Mouse (Mus musculus): ENCODE data around the gene Zbtb45. TPM values are rescaled to one million over a fixed set of nuclear protein-coding genes. Genes with fewer than 3 reads are reported as not detected.

Zbtb45 gene
- polyA plus RNA-seq, 1 experiment from 2014 or later, result 20.7 TPM

DNA sequence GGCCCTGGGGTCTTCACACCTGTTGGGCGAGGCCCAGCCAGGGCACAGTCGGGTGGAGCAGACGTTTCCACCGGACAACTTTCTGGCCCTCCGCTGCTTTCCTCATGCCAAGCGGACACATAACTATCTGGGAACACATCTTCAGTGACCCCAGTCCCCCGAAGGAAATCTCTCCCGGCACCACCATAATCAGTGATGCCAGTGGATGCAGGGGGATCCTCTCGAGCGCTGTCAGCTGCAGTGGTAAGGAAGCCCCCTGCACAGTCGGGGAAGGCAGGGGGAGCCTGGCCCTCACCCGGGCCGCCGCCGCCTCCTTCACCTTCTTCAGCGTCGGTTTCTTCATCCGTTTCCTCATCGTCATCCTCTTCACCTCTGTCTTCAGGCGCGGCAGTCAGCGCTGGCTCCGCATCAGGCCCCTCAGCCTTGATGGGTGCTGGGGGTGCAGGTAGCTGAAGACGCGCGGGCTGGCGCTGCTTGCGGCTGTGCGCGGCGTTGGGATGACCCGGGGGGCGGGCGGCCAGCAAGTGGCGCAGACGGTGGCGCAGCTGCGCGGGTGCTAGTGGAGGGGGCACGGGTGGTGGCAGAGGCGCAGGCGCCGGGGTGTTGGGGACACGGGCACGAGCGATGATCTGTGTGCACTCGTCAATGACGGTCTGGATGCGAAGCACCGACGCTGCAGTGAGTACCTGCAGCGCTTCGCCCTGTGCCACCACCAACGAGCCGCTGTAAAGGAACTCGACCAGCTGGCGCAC lies 2.3 kb downstream of the Zbtb45 start:
- H3K9ac ChIP-seq, result 0 out of 2 replicates have a peak overlapping the region, but pooled peaks have one; percentile 14
- peaks cover 20% of the 10 kb centered on the region for H3K36me3 ChIP-seq
- H3K4me3 ChIP-seq (replicated peaks), result no peak overlapping the region
- 0 out of 2 replicates have a peak, but pooled peaks cover 16% of the 10 kb centered on the region for H3K4me1 ChIP-seq (replicated peaks)
- WGBS, result 57% methylated on average over 57 of the region's 57 CpGs
- no peak overlapping the region for H3K4me2 ChIP-seq (replicated peaks)
- H3K27me3 ChIP-seq (replicated peaks), result no peaks in the 10 kb centered on the region
- no peak for ATAC-seq
- no peak overlapping the region for H3K27ac ChIP-seq
- no peaks in the 10 kb centered on the region for H3K9me3 ChIP-seq

- H3K4me1 ChIP-seq (replicated peaks), result 0 out of 2 replicates have a peak, but pooled peaks cover 16% of the 10 kb centered on the region
- 85% methylated on average over 10 of the region's 10 CpGs for WGBS
- H3K4me3 ChIP-seq (replicated peaks), result no peak overlapping the region
- H3K9me3 ChIP-seq, result no peaks in the 10 kb centered on the region
- no peak overlapping the region for H3K4me2 ChIP-seq (replicated peaks)
- no peak overlapping the region for H3K9ac ChIP-seq
- no peak overlapping the region for H3K27ac ChIP-seq
- H3K36me3 ChIP-seq, result peaks cover 20% of the 10 kb centered on the region
- H3K27me3 ChIP-seq (replicated peaks), result no peaks in the 10 kb centered on the region
- no peak for ATAC-seq
Observed at GRCm38 (mm10) chr7:13006531-13006930, 3.3 kb downstream of the Zbtb45 start.

- H3K36me3 ChIP-seq, result peaks cover 20% of the 10 kb centered on the region
- 88% methylated on average over 17 of the region's 17 CpGs for WGBS
- no peak overlapping the region for H3K9ac ChIP-seq
- ATAC-seq, result no peak
- H3K27ac ChIP-seq, result no peak overlapping the region
- H3K4me3 ChIP-seq (replicated peaks), result no peak overlapping the region
- H3K9me3 ChIP-seq, result no peaks in the 10 kb centered on the region
- H3K4me2 ChIP-seq (replicated peaks), result no peak overlapping the region
- H3K27me3 ChIP-seq (replicated peaks), result no peaks in the 10 kb centered on the region
- 0 out of 2 replicates have a peak, but pooled peaks cover 16% of the 10 kb centered on the region for H3K4me1 ChIP-seq (replicated peaks)
Observed at GRCm38 (mm10) chr7:13006011-13006410, 3.8 kb downstream of the Zbtb45 start.

GRCm38 (mm10) chr7:13003380-13003779 lies 6.5 kb downstream of the Zbtb45 start:
- H3K9me3 ChIP-seq, result no peaks in the 10 kb centered on the region
- ATAC-seq, result no peak

DNA sequence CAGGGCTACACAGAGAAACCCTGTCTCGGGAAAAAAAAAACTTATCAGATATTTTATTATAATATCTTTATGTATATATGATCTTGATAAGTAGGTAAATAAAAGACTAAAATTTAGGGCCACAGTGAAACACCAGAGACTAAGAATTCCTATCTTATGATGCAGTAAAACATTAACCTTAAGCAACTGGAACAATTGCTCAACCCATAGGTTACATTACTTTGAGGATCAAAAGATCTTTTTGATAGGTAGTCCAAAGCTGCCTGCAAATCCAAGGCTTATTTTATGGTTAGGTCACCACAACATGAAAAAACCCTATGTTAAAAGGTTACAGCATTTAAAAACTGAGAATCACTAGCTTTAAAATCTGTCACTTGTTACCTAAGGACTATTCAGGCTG lies 8.2 kb downstream of the Zbtb45 start:
- no peak overlapping the region for H3K9ac ChIP-seq
- 45% methylated on average over 1 of the region's 1 CpGs for WGBS
- H3K36me3 ChIP-seq, result peaks cover 9% of the 10 kb centered on the region; the same call in 1 of the 2 replicates
- no peak overlapping the region for H3K4me3 ChIP-seq (replicated peaks)
- no peaks in the 10 kb centered on the region for H3K4me1 ChIP-seq (replicated peaks)
- H3K4me2 ChIP-seq (replicated peaks), result no peak overlapping the region
- H3K9me3 ChIP-seq, result no peaks in the 10 kb centered on the region
- no peak overlapping the region for H3K27ac ChIP-seq
- ATAC-seq, result peak; percentile 54; the same call in 1 of the 2 replicates
- no peaks in the 10 kb centered on the region for H3K27me3 ChIP-seq (replicated peaks)

More at GRCm38 (mm10) chr7:13003380-13003779, 6.5 kb downstream of the Zbtb45 start:
- no peak overlapping the region for H3K4me2 ChIP-seq (replicated peaks)
- no peak overlapping the region for H3K27ac ChIP-seq
- H3K4me3 ChIP-seq (replicated peaks), result no peak overlapping the region
- 78% methylated on average over 5 of the region's 5 CpGs for WGBS
- 0 out of 2 replicates have a peak, but pooled peaks cover 10% of the 10 kb centered on the region for H3K4me1 ChIP-seq (replicated peaks)
- peaks cover 20% of the 10 kb centered on the region for H3K36me3 ChIP-seq
- no peak overlapping the region for H3K9ac ChIP-seq
- H3K27me3 ChIP-seq (replicated peaks), result no peaks in the 10 kb centered on the region

GRCm38 (mm10) chr7:12998851-12999250 lies 11.0 kb downstream of the Zbtb45 start, which contains the start of gene Trim28:
Gene Trim28, plus strand, starts transcription at chr7:12999114.
- H3K4me1 ChIP-seq (replicated peaks), result no peaks in the 10 kb centered on the region
- H3K36me3 ChIP-seq, result 0 out of 2 replicates have a peak, but pooled peaks cover under 1% of the 10 kb centered on the region
- no peak within 1 kb of the TSS for H3K27ac ChIP-seq
- 86% methylated on average over 3 of the region's 3 CpGs for WGBS
- no peak within 1 kb of the TSS for H3K4me3 ChIP-seq (replicated peaks)
- H3K27me3 ChIP-seq (replicated peaks), result no peaks in the 10 kb centered on the region
- H3K9me3 ChIP-seq, result no peaks in the 10 kb centered on the region
- no peak within 1 kb of the TSS for H3K4me2 ChIP-seq (replicated peaks)
- H3K9ac ChIP-seq, result no peak within 1 kb of the TSS
- no peak for ATAC-seq

GRCm38 (mm10) chr7:12998053-12998452 lies 11.8 kb downstream of the Zbtb45 start, which contains the start of gene Slc27a5:
Gene Slc27a5, minus strand, starts transcription at chr7:12998192.
- Histone ChIP-seq H3K36me3 (no peaks in the 10 kb centered on the region), H3K27me3 (replicated peaks) (no peaks in the 10 kb centered on the region), H3K4me3 (replicated peaks) (no peak within 1 kb of the TSS), H3K9ac (no peak within 1 kb of the TSS), H3K9me3 (no peaks in the 10 kb centered on the region), H3K4me2 (replicated peaks) (no peak within 1 kb of the TSS), H3K27ac (no peak within 1 kb of the TSS), H3K4me1 (replicated peaks) (no peaks in the 10 kb centered on the region)
- 69% methylated on average over 5 of the region's 5 CpGs for WGBS
- ATAC-seq, result peak; percentile 68

DNA sequence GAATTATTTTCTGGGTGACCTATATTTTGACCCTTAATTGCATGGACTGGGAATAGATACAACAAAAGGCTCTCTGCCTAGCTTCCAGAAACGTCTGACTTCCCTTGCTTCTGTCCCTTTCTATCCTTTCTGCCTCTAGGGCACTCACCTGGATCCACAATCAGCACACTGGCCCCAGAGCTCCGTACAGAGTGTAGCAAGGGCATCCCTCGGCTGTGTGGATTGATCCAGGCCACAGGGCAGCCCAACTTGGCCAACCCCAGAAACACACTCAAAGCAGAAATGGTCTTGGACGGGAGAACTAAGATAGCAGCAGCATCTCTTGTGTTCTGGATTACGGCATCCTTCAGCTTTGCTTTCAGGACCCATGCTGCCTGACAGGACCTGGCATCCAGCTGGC lies 12.6 kb downstream of the Zbtb45 start:
- no peaks in the 10 kb centered on the region for H3K27me3 ChIP-seq (replicated peaks)
- H3K4me2 ChIP-seq (replicated peaks), result no peak overlapping the region
- no peak for ATAC-seq
- H3K9me3 ChIP-seq, result no peaks in the 10 kb centered on the region
- no peak overlapping the region for H3K9ac ChIP-seq
- no peaks in the 10 kb centered on the region for H3K4me1 ChIP-seq (replicated peaks)
- no peak overlapping the region for H3K27ac ChIP-seq
- H3K4me3 ChIP-seq (replicated peaks), result no peak overlapping the region
- WGBS, result 68% methylated on average over 5 of the region's 5 CpGs
- H3K36me3 ChIP-seq, result no peaks in the 10 kb centered on the region

GRCm38 (mm10) chr7:12995862-12996261 lies 14.0 kb downstream of the Zbtb45 start:
- no peak for ATAC-seq
- no peak overlapping the region for H3K9ac ChIP-seq
- no peaks in the 10 kb centered on the region for H3K27me3 ChIP-seq (replicated peaks)
- no peak overlapping the region for H3K27ac ChIP-seq
- H3K4me3 ChIP-seq (replicated peaks), result no peak overlapping the region
- H3K4me1 ChIP-seq (replicated peaks), result no peaks in the 10 kb centered on the region
- no peak overlapping the region for H3K4me2 ChIP-seq (replicated peaks)
- no peaks in the 10 kb centered on the region for H3K36me3 ChIP-seq
- no peaks in the 10 kb centered on the region for H3K9me3 ChIP-seq

DNA sequence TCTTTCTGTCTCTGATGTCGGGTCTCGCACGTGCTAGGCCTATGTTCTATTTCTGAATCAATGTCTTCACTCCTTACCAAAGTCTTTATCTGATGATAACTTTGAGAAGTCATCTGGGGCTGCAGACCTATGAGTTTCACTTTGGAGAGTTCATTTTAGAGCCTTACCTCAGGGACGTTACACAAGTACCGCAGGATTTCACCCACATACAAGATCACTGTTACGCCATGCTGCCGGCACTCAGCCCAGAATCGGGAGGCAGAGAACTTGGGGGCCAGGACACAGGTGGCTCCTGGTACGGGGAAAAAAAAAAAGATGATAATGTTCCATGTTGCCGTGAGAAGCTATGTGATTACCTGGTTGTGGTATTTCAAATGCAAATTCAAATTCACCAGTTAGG lies 16.7 kb downstream of the Zbtb45 start:
- 90% methylated on average over 10 of the region's 10 CpGs for WGBS
- Histone ChIP-seq H3K27ac (no peak overlapping the region), H3K9me3 (no peaks in the 10 kb centered on the region), H3K27me3 (replicated peaks) (no peaks in the 10 kb centered on the region), H3K4me2 (replicated peaks) (no peak overlapping the region), H3K4me3 (replicated peaks) (no peak overlapping the region), H3K36me3 (no peaks in the 10 kb centered on the region), H3K4me1 (replicated peaks) (no peaks in the 10 kb centered on the region), H3K9ac (no peak overlapping the region)
- no peak for ATAC-seq

DNA sequence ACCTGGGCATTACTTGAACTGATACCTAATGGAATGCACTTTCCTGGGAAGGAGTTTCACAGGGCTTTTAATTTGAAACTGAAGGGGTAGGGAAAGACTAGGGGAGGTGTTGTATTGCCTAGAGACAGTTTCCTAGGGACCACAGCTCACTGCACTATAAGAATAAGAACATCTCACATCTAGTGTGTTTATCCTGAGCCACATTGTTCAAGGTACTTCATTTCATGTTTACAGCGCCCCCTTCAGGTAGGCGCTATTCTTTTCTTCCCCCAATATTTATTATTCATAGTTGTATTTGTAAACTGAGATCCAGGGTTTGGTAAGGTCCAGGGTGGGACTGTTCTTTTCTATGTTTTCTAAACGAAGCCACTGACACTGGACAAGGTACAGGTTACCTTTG lies 17.6 kb downstream of the Zbtb45 start:
- no peaks in the 10 kb centered on the region for H3K27me3 ChIP-seq (replicated peaks)
- no peaks in the 10 kb centered on the region for H3K9me3 ChIP-seq
- no peaks in the 10 kb centered on the region for H3K36me3 ChIP-seq
- no peak overlapping the region for H3K4me2 ChIP-seq (replicated peaks)
- H3K27ac ChIP-seq, result no peak overlapping the region
- no peaks in the 10 kb centered on the region for H3K4me1 ChIP-seq (replicated peaks)
- no peak overlapping the region for H3K9ac ChIP-seq
- no peak for ATAC-seq
- no peak overlapping the region for H3K4me3 ChIP-seq (replicated peaks)
- 4% methylated on average over 3 of the region's 3 CpGs for WGBS

- no peak overlapping the region for H3K4me2 ChIP-seq (replicated peaks)
- ATAC-seq, result no peak
- no peak overlapping the region for H3K4me3 ChIP-seq (replicated peaks)
- no peaks in the 10 kb centered on the region for H3K36me3 ChIP-seq
- H3K27me3 ChIP-seq (replicated peaks), result no peaks in the 10 kb centered on the region
- 78% methylated on average over 8 of the region's 8 CpGs for WGBS
- H3K9me3 ChIP-seq, result no peaks in the 10 kb centered on the region
- no peak overlapping the region for H3K27ac ChIP-seq
- H3K9ac ChIP-seq, result no peak overlapping the region
- H3K4me1 ChIP-seq (replicated peaks), result no peaks in the 10 kb centered on the region
Observed at GRCm38 (mm10) chr7:12987409-12988189, 22.2 kb downstream of the Zbtb45 start.
